8 mouse cellular contexts compared by ENCODE assay signal in genomic region chr15:84995967-84996366, GRCm38 (mm10). TPM values are rescaled to one million over a fixed set of nuclear protein-coding genes. Genes with fewer than 3 reads are reported as not detected.
DNase-seq lines count a peak whose midpoint lies in the region; ATAC-seq and TF ChIP-seq lines count a peak whose summit lies in the region.

No protein-coding gene starts in this region.

- peak; percentile 47 for TF ChIP-seq CTCF in olfactory bulb, adult 2 months (IDR thresholded peaks at IDR 0.05; ENCODE audit: insufficient read depth, low read depth, low read length)

- peak; percentile 60 for DNase-seq in kidney, adult 18-20 months
- DNase-seq in CD8-positive naive resting alpha-beta T cell, adult 2 months (ENCODE audit: low read depth in 2 of 2, low spot score in 2 of 2), result peak; percentile 50 to 60
- DNase-seq in adrenal gland, adult (ENCODE audit: inconsistent age in 2 of 2, low spot score in 1 of 2), result peak; percentile 72 to 90
- DNase-seq in large intestine, adult 2 months (ENCODE audit: low read depth, low spot score), result peak; percentile 29
- no peak for DNase-seq in yolk sac, embryonic 10.5 days (ENCODE audit: low spot score)

- H3K9ac ChIP-seq in kidney, embryonic 15.5 days, result no peak overlapping the region

- H3K27me3 ChIP-seq in kidney, embryonic 15.5 days, result no peaks in the 10 kb centered on the region

- ATAC-seq in kidney, embryonic 15.5 days (replicated peaks; ENCODE audit: low FRiP score), result no peak
- 0 out of 2 replicates have a peak, but pooled peaks have one; percentile 25 for ATAC-seq in erythroid progenitor cell, adult 5-6 weeks (replicated peaks; ENCODE audit: low FRiP score, poor library complexity, severe bottlenecking)

- H3K4me1 ChIP-seq in kidney, embryonic 15.5 days, result peaks cover 3% of the 10 kb centered on the region; the same call in 1 of the 2 replicates
- H3K4me1 ChIP-seq in olfactory bulb, adult 2 months (ENCODE audit: control insufficient read depth, insufficient read depth, low read length), result peaks cover 15% of the 10 kb centered on the region; the same call in 1 of the 2 replicates

- no peak for TF ChIP-seq POLR2A in olfactory bulb, adult 2 months (IDR thresholded peaks at IDR 0.05; ENCODE audit: insufficient read depth, low read depth, low read length)

- H3K9me3 ChIP-seq in kidney, embryonic 15.5 days (replicated peaks), result no peaks in the 10 kb centered on the region

- no peaks in the 10 kb centered on the region for H3K36me3 ChIP-seq in kidney, embryonic 15.5 days

- no peak overlapping the region for H3K27ac ChIP-seq in kidney, embryonic 15.5 days
- H3K27ac ChIP-seq in olfactory bulb, adult 2 months (ENCODE audit: insufficient read depth, low read depth, low read length), result no peak overlapping the region

- no peak overlapping the region for H3K4me3 ChIP-seq in kidney, embryonic 15.5 days (replicated peaks)
- no peak overlapping the region for H3K4me3 ChIP-seq in olfactory bulb, adult 2 months (ENCODE audit: insufficient read depth, low read depth, low read length)

- no peak overlapping the region for H3K4me2 ChIP-seq in kidney, embryonic 15.5 days

- WGBS in kidney, embryonic 15.5 days, result 0% methylated on average over 1 of the region's 1 CpGs
- 3% methylated on average over 1 of the region's 1 CpGs for WGBS in large intestine, adult 2 months
- 0% methylated on average over 1 of the region's 1 CpGs for WGBS in olfactory bulb, adult 2 months

RNA-seq across cellular contexts. Expression of gene 5031439G07Rik, which starts 7.6 kb away (rescaled TPM):
- polyA plus RNA-seq in kidney, embryonic 15.5 days (2015; fragmentation: Nextera tagmentation; extraction: Ambion mirVana), result 5.7 and 7.1 TPM in 2 replicates
- 5.0 and 5.4 TPM in 2 replicates for total RNA-seq in erythroid progenitor cell, adult 5-6 weeks (2015; ENCODE audit: low replicate concordance)
- 3.2 and 8.9 TPM in 2 replicates for total RNA-seq in erythroid progenitor cell, adult 5-6 weeks (2017; ENCODE audit: low replicate concordance)
- polyA plus RNA-seq in large intestine, adult 2 months (2012; rRNA removed), result 11.0 and 11.1 TPM in 2 replicates
- not detected in 2 replicates for polyA plus RNA-seq in olfactory bulb, adult 2 months (2012; ENCODE audit: insufficient read depth, insufficient read length, low replicate concordance, missing spikeins)

RNA-seq across cellular contexts. Expression of gene Upk3a, which starts 21.0 kb away (rescaled TPM):
- 25.0 and 27.2 TPM in 2 replicates for polyA plus RNA-seq in kidney, embryonic 15.5 days (2015; fragmentation: Nextera tagmentation; extraction: Ambion mirVana)
- not detected in 2 replicates for total RNA-seq in erythroid progenitor cell, adult 5-6 weeks (2015; ENCODE audit: low replicate concordance)
- not detected in 2 replicates for total RNA-seq in erythroid progenitor cell, adult 5-6 weeks (2017; ENCODE audit: low replicate concordance)
- polyA plus RNA-seq in large intestine, adult 2 months (2012; rRNA removed), result 1.3 and 2.1 TPM in 2 replicates
- not detected in 2 replicates for polyA plus RNA-seq in olfactory bulb, adult 2 months (2012; ENCODE audit: insufficient read depth, insufficient read length, low replicate concordance, missing spikeins)

RNA-seq across cellular contexts. Expression of gene Fam118a, which starts 32.8 kb away (rescaled TPM):
- 20.9 and 23.0 TPM in 2 replicates for polyA plus RNA-seq in kidney, embryonic 15.5 days (2015; fragmentation: Nextera tagmentation; extraction: Ambion mirVana)
- total RNA-seq in erythroid progenitor cell, adult 5-6 weeks (2015; ENCODE audit: low replicate concordance), result 2.2 and 3.8 TPM in 2 replicates
- 1.8 and 22.4 TPM in 2 replicates for total RNA-seq in erythroid progenitor cell, adult 5-6 weeks (2017; ENCODE audit: low replicate concordance)
- polyA plus RNA-seq in large intestine, adult 2 months (2012; rRNA removed), result 16.8 and 30.6 TPM in 2 replicates
- polyA plus RNA-seq in olfactory bulb, adult 2 months (2012; ENCODE audit: insufficient read depth, insufficient read length, low replicate concordance, missing spikeins), result not detected in 2 replicates

Comparison
In these comparisons a context has a peak if more than half of its experiments do, and no peak if none do; other contexts are left out.
1. RNA of gene Fam118a, which starts 32.8 kb away (polyA plus RNA-seq): 20.9 to 23.0 TPM in kidney, embryonic 15.5 days and 16.8 to 30.6 TPM in large intestine, adult 2 months; not detected in olfactory bulb, adult 2 months; every median in the first group is over 10 times any median in the second.